ENCODE assay signal across 22 mouse cellular contexts in genomic region chr5:102748146-102748545, GRCm38 (mm10).
DNase-seq lines count a peak whose midpoint lies in the region; ATAC-seq and TF ChIP-seq lines count a peak whose summit lies in the region.
"Had no signal": no experiment of that assay in that cellular context is flagged by ENCODE, and none has a peak within 500 bp of the region (broad histone marks: within the 10 kb centered on the region; RNA-seq: fewer than 3 reads in every experiment).

No protein-coding gene starts in this region.

- no peak for DNase-seq in forebrain, postnatal 0 days
- DNase-seq in retina, postnatal 1 day, result no peak
- DNase-seq: adrenal gland, adult 2 months; adrenal gland, postnatal 14 days; cerebellum, adult 18-20 months; cerebellum, adult 9-10 months; gastrocnemius, adult 2 months; gastrocnemius, postnatal 14 days; heart, adult 18-20 months; heart, postnatal 14 days; heart, postnatal 4 days; kidney, adult 2 months had no signal

- H3K4me2 ChIP-seq in forebrain, embryonic 13.5 days, result no peak overlapping the region
- no peak overlapping the region for H3K4me2 ChIP-seq in forebrain, postnatal 0 days (ENCODE audit: low read depth)
- H3K4me2 ChIP-seq in hindbrain, embryonic 16.5 days (ENCODE audit: low read length), result no peak overlapping the region
- no peak overlapping the region for H3K4me2 ChIP-seq in hindbrain, embryonic 13.5 days
- H3K4me2 ChIP-seq in midbrain, embryonic 16.5 days (ENCODE audit: low read length), result no peak overlapping the region
- no peak overlapping the region for H3K4me2 ChIP-seq in midbrain, embryonic 13.5 days (replicated peaks)

- no peak overlapping the region for H3K27ac ChIP-seq in forebrain, embryonic 13.5 days
- H3K27ac ChIP-seq in forebrain, postnatal 0 days (ENCODE audit: low read depth, low read length), result no peak overlapping the region
- no peak overlapping the region for H3K27ac ChIP-seq in hindbrain, embryonic 16.5 days (ENCODE audit: low read depth, low read length)
- H3K27ac ChIP-seq in hindbrain, embryonic 13.5 days, result no peak overlapping the region
- H3K27ac ChIP-seq in midbrain, embryonic 16.5 days (ENCODE audit: low read length), result no peak overlapping the region
- H3K27ac ChIP-seq in midbrain, embryonic 13.5 days, result no peak overlapping the region
- H3K27ac ChIP-seq: forebrain, embryonic 10.5 days; gastrocnemius, adult 2 months; heart, embryonic 10.5 days; heart, embryonic 13.5 days had no signal

- TF ChIP-seq CTCF in forebrain, postnatal 0 days (IDR thresholded peaks at IDR 0.05; ENCODE audit: low read depth), result no peak

- H3K9me3 ChIP-seq in forebrain, embryonic 13.5 days (replicated peaks), result no peaks in the 10 kb centered on the region
- H3K9me3 ChIP-seq in forebrain, postnatal 0 days (ENCODE audit: low read length), result no peaks in the 10 kb centered on the region
- H3K9me3 ChIP-seq in hindbrain, embryonic 16.5 days (ENCODE audit: control insufficient read depth, low read length), result no peaks in the 10 kb centered on the region
- H3K9me3 ChIP-seq in hindbrain, embryonic 13.5 days, result no peaks in the 10 kb centered on the region
- no peaks in the 10 kb centered on the region for H3K9me3 ChIP-seq in midbrain, embryonic 16.5 days (replicated peaks; ENCODE audit: control insufficient read depth, low read length, poor library complexity, severe bottlenecking)
- H3K9me3 ChIP-seq in midbrain, embryonic 13.5 days, result no peaks in the 10 kb centered on the region
- H3K9me3 ChIP-seq: forebrain, embryonic 10.5 days; heart, embryonic 10.5 days; heart, embryonic 13.5 days had no signal

- no peak overlapping the region for H3K9ac ChIP-seq in forebrain, embryonic 13.5 days
- no peak overlapping the region for H3K9ac ChIP-seq in forebrain, postnatal 0 days
- H3K9ac ChIP-seq in hindbrain, embryonic 16.5 days (ENCODE audit: low read depth, low read length), result no peak overlapping the region
- no peak overlapping the region for H3K9ac ChIP-seq in hindbrain, embryonic 13.5 days
- no peak overlapping the region for H3K9ac ChIP-seq in midbrain, embryonic 16.5 days (ENCODE audit: low read depth, low read length)
- H3K9ac ChIP-seq in midbrain, embryonic 13.5 days (replicated peaks), result no peak overlapping the region
- H3K9ac ChIP-seq: heart, embryonic 13.5 days had no signal

- H3K4me3 ChIP-seq in forebrain, embryonic 13.5 days, result no peak overlapping the region
- no peak overlapping the region for H3K4me3 ChIP-seq in forebrain, postnatal 0 days (ENCODE audit: low read depth, low read length)
- H3K4me3 ChIP-seq in hindbrain, embryonic 16.5 days (ENCODE audit: low read length), result no peak overlapping the region
- no peak overlapping the region for H3K4me3 ChIP-seq in hindbrain, embryonic 13.5 days
- H3K4me3 ChIP-seq in midbrain, embryonic 16.5 days (ENCODE audit: low read depth, low read length), result no peak overlapping the region
- no peak overlapping the region for H3K4me3 ChIP-seq in midbrain, embryonic 13.5 days (replicated peaks)
- H3K4me3 ChIP-seq: forebrain, embryonic 10.5 days; gastrocnemius, adult 2 months; heart, embryonic 10.5 days; heart, embryonic 13.5 days had no signal

- H3K4me1 ChIP-seq in forebrain, embryonic 13.5 days, result peaks cover 7% of the 10 kb centered on the region; the same call in 1 of the 2 replicates
- no peaks in the 10 kb centered on the region for H3K4me1 ChIP-seq in forebrain, postnatal 0 days (ENCODE audit: insufficient read depth)
- no peaks in the 10 kb centered on the region for H3K4me1 ChIP-seq in hindbrain, embryonic 16.5 days (ENCODE audit: control insufficient read depth, insufficient read depth, low read depth, low read length)
- 0 out of 2 replicates have a peak, but pooled peaks cover 4% of the 10 kb centered on the region for H3K4me1 ChIP-seq in hindbrain, embryonic 13.5 days (replicated peaks)
- H3K4me1 ChIP-seq in midbrain, embryonic 16.5 days (ENCODE audit: control insufficient read depth, insufficient read depth, low read length), result no peaks in the 10 kb centered on the region
- no peaks in the 10 kb centered on the region for H3K4me1 ChIP-seq in midbrain, embryonic 13.5 days (replicated peaks)

- WGBS in forebrain, embryonic 13.5 days, result 79% methylated on average over 9 of the region's 9 CpGs
- 62% methylated on average over 9 of the region's 9 CpGs for WGBS in forebrain, postnatal 0 days
- 70% methylated on average over 9 of the region's 9 CpGs for WGBS in hindbrain, embryonic 16.5 days
- 65% methylated on average over 9 of the region's 9 CpGs for WGBS in hindbrain, embryonic 13.5 days
- WGBS in midbrain, embryonic 16.5 days, result 76% methylated on average over 9 of the region's 9 CpGs
- 79% methylated on average over 9 of the region's 9 CpGs for WGBS in midbrain, embryonic 13.5 days

- H3K36me3 ChIP-seq in forebrain, embryonic 13.5 days (ENCODE audit: poor library complexity, severe bottlenecking), result no peaks in the 10 kb centered on the region
- H3K36me3 ChIP-seq in forebrain, postnatal 0 days (ENCODE audit: insufficient read depth), result no peaks in the 10 kb centered on the region
- H3K36me3 ChIP-seq in hindbrain, embryonic 16.5 days (ENCODE audit: control insufficient read depth, insufficient read depth, low read length), result no peaks in the 10 kb centered on the region
- no peaks in the 10 kb centered on the region for H3K36me3 ChIP-seq in hindbrain, embryonic 13.5 days
- no peaks in the 10 kb centered on the region for H3K36me3 ChIP-seq in midbrain, embryonic 16.5 days (ENCODE audit: control insufficient read depth, insufficient read depth, low read length)
- no peaks in the 10 kb centered on the region for H3K36me3 ChIP-seq in midbrain, embryonic 13.5 days
- H3K36me3 ChIP-seq: forebrain, embryonic 10.5 days; heart, embryonic 10.5 days; heart, embryonic 13.5 days had no signal

- 0 out of 2 replicates have a peak, but pooled peaks have one; percentile 27 for ATAC-seq in forebrain, embryonic 13.5 days
- no peak for ATAC-seq in forebrain, postnatal 0 days
- 0 out of 2 replicates have a peak, but pooled peaks have one; percentile 20 for ATAC-seq in hindbrain, embryonic 16.5 days
- ATAC-seq in hindbrain, embryonic 13.5 days (ENCODE audit: low FRiP score), result no peak
- ATAC-seq in midbrain, embryonic 16.5 days, result peak; percentile 28; the same call in 1 of the 2 replicates
- ATAC-seq in midbrain, embryonic 13.5 days, result no peak
- ATAC-seq: CD4-positive, CD25-positive, alpha-beta regulatory T cell, adult 4 months; intestine, postnatal 0 days had no signal

- no peaks in the 10 kb centered on the region for H3K27me3 ChIP-seq in forebrain, embryonic 13.5 days
- no peaks in the 10 kb centered on the region for H3K27me3 ChIP-seq in forebrain, postnatal 0 days (ENCODE audit: insufficient read depth, low read length)
- H3K27me3 ChIP-seq in hindbrain, embryonic 16.5 days (replicated peaks; ENCODE audit: control insufficient read depth, insufficient read depth, low read length), result no peaks in the 10 kb centered on the region
- no peaks in the 10 kb centered on the region for H3K27me3 ChIP-seq in hindbrain, embryonic 13.5 days
- H3K27me3 ChIP-seq in midbrain, embryonic 16.5 days (ENCODE audit: control insufficient read depth, insufficient read depth, low read depth, low read length), result no peaks in the 10 kb centered on the region
- H3K27me3 ChIP-seq in midbrain, embryonic 13.5 days, result no peaks in the 10 kb centered on the region
- H3K27me3 ChIP-seq: heart, embryonic 13.5 days had no signal

Comparison
In these comparisons a context has a peak if more than half of its experiments do, and no peak if none do; other contexts are left out.
1. ATAC-seq: peak in forebrain, embryonic 13.5 days (single experiment), hindbrain, embryonic 16.5 days (single experiment) and midbrain, embryonic 16.5 days (single experiment); none in forebrain, postnatal 0 days (single experiment), hindbrain, embryonic 13.5 days (single experiment) and midbrain, embryonic 13.5 days (single experiment).